Mouse (Mus musculus): ENCODE results near the gene Sema3e.

DNA sequence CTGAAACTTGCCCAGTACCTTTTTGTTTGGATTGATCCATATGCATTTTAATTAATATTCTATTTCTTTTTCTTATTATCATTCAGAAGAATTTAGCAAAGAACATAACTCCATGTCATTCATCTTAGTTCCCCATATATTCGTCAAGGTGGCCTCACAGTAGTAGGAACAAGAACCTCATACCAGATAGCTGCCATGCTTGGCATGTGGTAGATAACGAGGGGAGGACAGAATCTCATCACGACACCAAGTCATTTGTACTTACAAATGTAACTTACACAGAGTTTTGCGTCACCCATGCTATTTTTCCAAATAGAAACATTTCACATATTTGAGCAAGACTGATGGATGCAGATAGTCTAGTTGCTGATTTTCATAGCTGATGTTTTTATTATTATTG, 45.9 kb upstream of the Sema3e start:
- TF ChIP-seq CTCF (conservative IDR thresholded peaks at IDR 0.05; ENCODE audit: insufficient read depth, insufficient read length, low read depth, low read length) (no peak), POLR2A (IDR thresholded peaks at IDR 0.05; ENCODE audit: low read depth, low read length) (no peak)

Data from kidney, adult 2 months (tissue).